Mouse (Mus musculus) adrenal gland, postnatal 4 days (tissue): Measurements from ENCODE around the gene Zfp280c. TPM values are rescaled to one million over a fixed set of nuclear protein-coding genes. Genes with fewer than 3 reads are reported as not detected.
A peak's percentile ranks its signal among the peaks of the same experiment; 100 is the strongest.

Experiments
- DNase-seq, 2 experiments: peaks; one replicate each; pipeline ENCODE4 v3.0.0; 2021 to 2022; ENCODE audit warnings: low spot score in 2 of 2, mixed read lengths in 2 of 2
- long read RNA-seq, 2 experiments: library from polyadenylated mRNA; stranded (forward); transcript quantifications; one replicate each; pipeline ENCODE4 v2.0.0; 2021
- total RNA-seq, 2 experiments: library from RNA; stranded (reverse); gene quantifications; 2 replicates each; pipeline ENCODE4 v1.2.3; 2021

Zfp280c gene
- total RNA-seq = 10 to 100 TPM; 26.3 to 27.1 TPM
- long read RNA-seq, experiment 1, partial matches to known transcripts = 1 of 1 reads
- long read RNA-seq, experiment 1, other reads (novel, unspliced or antisense) = 0 of 1 reads
- long read RNA-seq, experiment 2, partial matches to known transcripts = 0 of 7 reads
- long read RNA-seq, experiment 2, other reads (novel, unspliced or antisense) = 7 of 7 reads

DNA sequence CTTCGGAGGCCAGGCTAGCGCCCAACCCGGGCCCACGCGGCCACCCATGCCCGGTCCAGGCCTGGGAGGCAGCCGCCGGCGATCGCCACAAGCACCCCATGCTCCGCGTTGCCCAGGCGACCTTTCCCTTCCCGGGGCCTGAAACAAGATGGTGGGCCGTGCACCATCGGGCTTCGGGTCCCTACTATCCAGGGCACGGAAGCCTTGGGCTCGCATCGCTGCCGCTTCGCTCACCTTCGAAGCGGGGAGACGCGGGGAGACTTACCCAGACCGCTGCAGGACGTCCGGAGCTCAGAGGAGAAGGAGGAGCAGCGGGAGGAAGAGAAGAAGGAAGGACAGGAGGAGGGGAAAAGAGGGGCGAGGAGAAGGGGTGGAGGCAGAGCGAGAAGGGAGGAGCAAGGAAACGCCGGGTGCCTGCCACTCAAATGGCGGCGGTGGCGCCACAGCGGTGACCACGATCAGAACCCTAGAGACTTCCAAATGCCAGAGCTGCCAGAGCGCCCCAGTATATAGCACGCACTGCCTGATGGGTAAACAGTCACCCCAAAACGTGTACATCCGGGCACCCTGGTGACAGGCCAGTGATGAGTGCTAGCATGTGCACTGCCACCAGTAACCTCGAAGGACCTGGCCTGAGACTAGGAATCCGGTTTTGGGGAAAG, at the start of gene Zfp280c:
Gene Zfp280c, minus strand, starts transcription at position 406 of the 662 bp plus-strand sequence.
- peak; percentile 33 to 39 for DNase-seq

DNA sequence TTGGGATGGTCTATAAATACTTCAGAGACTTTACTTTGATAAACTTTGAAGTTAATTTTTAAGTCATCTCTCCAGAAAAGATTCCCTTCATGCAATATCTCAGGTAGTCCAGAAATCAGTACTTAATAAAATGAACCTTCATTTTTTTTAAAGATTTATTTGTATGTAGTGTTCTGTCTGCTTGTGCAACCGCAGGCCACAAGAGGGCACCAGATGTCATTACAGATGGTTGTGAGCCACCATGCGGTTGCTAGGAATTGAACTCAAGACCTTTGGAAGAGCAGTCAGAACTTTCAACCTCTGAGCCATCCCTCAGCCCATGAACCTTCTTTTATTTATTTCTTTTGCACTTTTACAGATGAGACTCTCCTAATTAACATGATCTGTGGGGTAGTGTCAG, 42.7 kb upstream of the Zfp280c start:
- no peak for DNase-seq

DNA sequence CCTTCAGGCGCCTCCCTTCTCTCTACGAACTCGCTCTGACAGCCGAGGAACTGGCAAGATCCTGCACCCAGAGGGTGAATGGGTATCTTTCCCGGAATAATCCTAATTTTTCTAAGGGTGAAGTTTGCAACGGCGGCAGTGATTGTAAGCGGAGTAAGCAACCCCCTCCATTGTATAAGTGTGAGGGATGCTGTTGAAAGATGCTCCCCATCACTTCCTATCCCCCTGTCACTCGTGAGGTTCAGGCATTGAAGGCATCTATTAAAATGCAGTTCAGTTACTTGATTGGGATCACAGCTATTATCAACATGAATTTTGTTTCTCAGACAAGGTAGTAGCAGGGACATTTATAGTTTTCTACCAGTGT, 29.7 kb upstream of the Zfp280c start:
- no peak for DNase-seq

DNA sequence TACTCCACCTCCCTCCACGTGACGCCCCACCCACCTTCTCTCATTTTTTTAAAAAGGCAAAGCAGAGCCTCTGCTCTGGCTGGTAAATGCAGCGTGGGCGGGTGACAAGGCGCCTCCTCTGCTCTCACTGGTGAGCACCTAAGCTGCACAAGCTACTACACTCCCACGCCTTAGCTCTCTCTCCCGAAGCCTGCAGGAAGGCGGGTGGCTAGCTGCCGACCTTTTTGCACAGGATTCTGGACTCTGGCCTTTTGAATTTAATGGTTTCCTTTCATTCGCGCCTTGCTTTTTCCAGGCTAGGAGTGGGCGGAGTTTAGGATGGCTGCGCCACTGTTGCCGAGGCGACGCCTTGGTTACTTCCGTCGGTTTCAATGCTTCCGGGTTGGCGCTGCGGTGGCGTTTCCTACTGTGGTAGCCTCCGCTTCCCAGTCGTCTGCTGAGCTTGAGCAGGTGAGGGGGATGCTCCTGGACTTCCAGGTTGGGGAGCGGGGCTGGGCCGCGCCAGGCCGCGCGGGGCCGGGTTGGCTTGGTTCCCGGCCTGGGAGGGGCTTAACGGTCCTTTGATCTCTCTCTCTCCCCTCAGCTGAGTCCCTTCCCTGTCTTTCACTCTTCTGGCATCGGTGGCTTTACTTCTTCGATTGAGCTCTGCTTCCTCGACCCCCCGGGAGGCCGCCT, 29.2 kb upstream of the Zfp280c start, which contains the start of gene Slc25a14:
Gene Slc25a14, plus strand, starts transcription at position 35 of the 675 bp plus-strand sequence.
- peak; percentile 34 to 35 for DNase-seq

DNA sequence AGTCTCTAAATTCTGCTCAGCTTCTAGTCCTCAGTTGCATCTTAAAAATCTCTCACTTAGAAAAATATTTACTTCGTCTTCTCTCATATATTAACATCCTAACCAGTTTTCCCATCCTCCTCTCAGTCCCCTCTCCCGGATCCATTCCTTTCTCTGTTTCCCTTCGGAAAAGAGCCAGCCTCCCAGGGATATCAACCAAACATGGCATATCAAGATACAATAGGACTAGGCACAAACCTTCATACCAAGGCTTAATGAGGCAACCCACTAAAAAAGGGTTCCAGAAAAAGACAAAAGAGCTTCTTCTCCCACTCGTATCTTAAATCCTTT, 28.7 kb upstream of the Zfp280c start:
- DNase-seq = no peak

DNA sequence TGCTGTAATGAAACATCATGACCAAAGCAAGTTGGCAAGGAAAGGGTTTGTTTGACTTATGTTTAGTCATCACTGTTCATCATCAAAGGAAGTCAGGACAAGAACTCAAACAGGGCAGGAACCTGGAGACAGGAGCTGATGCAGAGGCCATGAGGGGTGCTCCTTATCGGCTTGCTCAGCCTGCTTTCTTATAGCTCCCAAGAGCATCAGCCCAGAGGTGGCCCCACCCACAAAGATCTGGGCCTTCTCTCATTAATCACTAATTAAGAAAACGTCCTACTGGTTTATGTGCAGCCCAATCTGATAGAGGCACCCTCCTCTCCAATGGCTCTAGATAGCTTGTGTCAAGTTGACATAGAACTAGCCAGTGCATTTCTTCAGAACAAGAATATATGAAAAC, 10.6 kb upstream of the Zfp280c start:
- DNase-seq = no peak

DNA sequence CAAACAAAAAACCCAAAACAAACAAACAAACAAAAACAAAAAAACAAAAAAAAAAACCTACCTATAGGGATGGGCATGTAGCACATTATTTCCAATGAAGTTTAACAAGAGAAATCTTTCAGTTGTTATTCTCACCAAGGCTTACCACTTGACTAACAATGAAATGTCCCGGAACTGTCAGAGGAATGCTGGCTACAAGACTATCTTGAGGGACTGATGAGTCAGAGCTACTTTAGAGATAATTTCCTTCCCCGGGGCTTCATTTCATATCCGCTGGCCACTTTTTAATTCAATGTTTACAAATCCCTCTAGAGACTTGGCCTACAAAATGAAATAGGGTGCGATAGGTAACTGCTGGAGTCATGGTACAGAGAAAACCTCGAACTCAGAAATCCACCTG, 2.6 kb upstream of the Zfp280c start:
- no peak for DNase-seq

DNA sequence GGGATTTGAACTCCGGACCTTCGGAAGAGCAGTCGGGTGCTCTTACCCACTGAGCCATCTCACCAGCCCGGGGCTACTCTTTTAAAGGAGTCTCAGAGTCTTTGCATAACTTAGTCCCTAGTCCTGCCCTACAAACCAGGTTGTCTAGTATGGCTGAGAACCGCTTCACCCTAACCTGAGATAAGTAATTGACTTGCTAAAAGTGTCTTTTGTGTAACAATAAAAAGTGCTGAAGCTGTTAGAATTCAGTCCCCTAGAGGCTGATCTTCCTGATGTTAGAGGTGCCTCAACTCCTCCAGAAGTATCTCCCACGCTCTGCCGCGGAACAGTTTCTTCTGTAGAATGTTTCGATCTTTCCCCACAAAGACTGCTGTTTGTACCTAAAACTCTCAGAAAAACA, 1.7 kb upstream of the Zfp280c start:
- DNase-seq = no peak

DNA sequence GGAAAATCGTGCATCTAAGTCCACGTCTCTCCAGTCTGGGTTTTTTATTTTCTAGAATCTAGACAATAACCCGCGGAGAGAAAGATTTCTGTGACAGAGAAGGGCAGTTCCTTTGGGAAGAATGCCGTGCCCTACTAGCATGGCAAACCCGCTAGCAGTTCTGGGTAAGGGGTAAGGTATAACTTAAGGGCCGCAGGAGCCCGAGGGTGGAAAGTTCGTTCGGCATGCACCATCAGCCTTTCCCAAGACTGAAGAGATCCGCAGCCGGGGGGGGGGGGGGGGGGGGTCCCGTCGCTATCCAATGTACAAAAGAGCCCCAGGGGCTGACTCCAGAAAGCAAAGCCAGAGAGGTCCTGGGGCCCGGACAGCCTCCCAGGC, 594 bp downstream of the Zfp280c start:
- DNase-seq = no peak

DNA sequence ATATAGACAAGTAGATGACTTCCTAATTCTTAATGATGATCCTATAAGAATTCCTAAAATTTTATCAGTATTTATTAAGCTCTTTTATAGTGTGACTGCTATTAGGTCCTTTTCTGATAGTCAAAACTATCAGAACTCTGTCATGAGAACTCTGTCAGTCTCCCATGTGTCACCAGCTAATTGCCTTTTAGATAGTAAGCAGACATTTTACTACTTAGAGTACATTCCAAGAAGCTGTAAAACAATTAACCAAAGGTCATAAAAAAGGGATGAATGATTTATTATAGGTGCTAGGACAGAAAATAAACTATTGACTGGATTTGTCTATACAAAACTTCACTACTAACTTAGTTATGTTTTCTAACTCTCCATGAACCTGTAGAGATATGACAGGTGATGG, 11.0 kb downstream of the Zfp280c start:
- DNase-seq = no peak

DNA sequence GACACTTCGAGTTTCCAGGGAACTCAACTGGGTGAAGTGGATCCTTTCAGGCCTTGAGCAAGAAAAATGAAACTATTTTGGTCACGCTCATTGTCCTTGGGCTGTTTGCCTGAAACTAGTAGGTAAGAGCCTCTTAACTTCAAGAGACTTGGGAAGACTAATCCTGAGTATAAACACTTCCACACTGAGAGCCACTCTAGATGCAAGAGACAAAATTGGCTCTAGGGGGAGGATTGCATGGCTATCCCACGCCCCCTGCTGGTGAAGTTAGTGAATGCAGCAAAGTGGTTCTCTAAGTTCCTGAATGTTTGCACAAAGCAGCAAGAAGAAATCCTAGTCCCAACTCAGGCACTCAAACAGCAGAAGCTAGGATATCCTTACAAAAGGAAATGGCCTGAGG, 62.1 kb downstream of the Zfp280c start:
- DNase-seq = peak; percentile 33 to 45

DNA sequence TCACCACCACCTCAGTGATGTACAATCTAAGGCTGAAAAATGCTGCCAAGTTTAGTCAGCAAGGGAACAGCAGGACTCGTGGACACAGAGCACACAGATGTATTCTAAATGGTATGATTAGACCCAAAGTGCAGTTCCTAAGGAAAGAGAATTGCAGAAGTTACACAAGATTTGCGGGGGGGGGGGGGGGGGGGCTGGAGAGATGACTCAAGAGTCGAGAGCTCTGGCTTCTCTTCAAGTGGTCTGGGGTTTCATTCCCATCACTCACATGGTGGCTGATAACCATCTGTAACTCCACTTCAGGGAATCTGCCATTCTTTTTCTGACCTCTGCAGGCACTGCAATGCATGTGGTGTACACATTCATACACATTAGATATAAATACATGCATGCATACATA, 67.9 kb downstream of the Zfp280c start:
- DNase-seq = no peak

DNA sequence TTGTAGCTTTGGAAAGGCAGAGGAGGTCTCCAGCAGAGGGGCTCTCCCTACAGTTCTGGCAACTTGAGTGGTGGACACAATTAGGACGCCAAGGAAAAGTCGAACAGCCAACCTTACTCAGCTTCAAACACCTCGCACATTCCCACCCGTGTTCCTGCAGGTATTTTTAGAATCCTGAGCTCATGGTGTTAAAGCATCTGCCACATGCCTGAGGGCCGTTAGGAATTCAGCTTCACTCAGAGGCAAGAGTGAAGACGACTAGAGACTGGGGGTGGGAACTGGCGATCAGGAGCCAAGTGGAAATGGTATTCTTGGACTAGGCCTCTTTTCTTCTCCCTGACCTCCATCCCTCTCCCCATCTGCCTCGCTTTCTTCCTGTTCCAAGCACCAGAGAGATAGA, 68.4 kb downstream of the Zfp280c start:
- no peak for DNase-seq

DNA sequence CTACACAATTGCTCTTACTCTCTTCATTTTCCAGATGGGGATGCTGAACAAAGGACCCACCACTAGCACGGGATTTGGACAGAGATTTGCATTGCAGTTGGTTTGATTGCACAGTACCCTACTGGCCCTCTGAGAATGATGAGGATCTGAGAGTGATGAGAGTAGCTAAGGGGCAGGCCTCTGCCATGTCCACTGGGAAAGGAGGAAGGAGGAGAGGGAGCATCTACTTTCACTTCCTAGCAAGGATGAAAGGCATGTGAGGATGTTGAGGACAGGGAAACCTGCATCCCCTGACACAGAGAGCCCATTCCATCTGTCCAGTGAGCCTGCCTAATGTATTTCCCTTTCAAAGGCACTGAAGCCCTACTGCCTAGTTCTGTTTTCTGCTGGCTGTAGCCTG, 69.0 kb downstream of the Zfp280c start:
- no peak for DNase-seq

DNA sequence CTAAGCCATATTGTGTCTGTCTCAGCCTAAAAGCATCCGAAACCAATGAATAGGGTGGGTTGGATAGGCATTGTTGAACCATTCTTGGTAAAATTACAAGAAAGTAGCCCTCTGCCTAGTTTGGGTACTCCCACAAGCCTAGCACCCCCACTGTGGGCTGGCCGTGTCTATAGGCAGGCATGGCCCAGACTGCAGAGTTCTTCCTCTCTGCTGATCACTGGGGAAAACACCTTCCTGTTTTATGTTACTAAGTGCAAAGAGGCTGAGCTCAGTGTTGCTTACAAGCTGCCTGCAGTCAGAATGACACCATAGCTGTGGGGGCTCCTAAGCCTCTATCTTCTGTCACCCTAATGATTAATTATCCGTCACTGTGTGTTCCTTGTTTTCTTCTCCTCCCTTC, 70.8 kb downstream of the Zfp280c start:
- DNase-seq = no peak

DNA sequence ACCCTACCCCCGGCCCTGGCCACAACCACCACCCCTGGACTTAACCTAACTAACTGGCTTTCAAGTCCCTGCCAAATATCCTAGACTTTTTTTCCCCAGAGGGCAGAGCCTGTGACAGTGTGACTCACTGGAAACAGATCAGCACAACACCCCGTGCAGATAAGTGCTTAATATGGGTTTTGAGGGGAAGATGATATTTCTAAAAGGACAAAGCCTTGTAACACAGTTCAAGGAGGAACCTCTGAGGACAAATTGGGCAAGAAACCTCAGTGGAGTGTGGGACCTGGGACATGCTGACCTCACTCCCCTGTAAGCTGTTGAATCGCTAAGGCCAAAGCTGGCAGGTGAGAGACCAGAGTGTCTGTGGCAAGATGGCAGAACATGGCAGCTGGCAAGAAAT, 72.7 kb downstream of the Zfp280c start:
- no peak for DNase-seq

DNA sequence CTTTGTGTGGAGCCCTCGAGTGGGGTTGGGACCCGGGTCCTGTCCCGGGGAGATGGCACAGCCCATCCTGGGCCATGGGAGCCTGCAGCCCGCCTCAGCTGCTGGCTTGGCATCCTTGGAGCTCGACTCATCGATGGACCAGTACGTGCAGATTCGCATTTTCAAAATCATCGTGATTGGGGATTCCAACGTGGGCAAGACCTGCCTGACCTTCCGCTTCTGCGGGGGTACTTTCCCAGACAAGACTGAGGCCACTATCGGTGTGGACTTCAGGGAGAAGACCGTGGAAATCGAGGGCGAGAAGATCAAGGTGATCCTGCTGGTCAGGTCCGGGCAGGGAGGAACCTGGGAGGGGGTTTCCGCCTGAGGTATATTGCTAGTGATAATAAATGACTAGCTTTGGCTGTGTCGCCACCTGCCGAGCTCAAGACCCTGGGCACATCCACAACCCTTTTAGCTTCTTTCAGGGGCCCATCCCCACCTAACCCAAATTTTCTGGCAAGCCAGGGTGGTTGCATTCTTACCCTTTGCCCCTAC, 74.7 kb downstream of the Zfp280c start:
- DNase-seq = no peak

DNA sequence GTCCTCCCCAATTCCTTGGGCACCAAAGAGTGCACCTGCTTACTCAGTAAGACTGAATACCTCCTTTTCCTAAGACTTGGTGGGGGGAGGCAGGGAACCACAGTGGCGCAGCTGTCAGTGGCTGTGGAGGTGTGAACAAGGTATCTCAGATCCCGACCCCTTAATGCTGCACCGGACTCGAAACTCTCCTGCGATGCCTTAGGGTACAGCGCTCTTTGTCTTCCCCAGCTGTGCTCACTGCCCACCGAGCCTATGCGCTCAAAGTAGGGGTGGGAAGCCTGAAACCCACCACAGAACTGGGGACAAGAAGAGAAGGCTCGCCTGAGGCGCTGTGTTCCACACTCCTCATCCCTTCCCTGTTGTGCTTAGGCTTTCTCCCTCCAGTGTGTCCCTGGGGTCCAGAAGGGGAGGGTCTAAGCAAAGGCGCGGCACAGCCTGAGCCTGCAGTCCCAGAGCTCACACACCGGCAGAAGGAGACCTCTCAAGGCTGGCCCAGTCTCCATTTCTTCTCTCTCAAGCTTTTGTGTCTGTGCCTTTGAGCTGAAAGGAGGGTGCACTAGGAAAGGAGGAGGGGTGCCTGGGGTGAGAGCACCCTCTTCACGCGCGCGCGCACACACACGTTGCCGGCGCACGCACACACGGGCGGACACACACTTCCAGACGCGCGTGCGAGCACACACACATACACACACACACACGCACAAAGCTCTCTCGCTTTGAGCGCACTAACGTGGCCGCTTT, 75.3 kb downstream of the Zfp280c start, which contains the start of gene Rab33a:
Gene Rab33a, plus strand, starts transcription at position 478 of the 741 bp plus-strand sequence.
- no peak for DNase-seq

DNA sequence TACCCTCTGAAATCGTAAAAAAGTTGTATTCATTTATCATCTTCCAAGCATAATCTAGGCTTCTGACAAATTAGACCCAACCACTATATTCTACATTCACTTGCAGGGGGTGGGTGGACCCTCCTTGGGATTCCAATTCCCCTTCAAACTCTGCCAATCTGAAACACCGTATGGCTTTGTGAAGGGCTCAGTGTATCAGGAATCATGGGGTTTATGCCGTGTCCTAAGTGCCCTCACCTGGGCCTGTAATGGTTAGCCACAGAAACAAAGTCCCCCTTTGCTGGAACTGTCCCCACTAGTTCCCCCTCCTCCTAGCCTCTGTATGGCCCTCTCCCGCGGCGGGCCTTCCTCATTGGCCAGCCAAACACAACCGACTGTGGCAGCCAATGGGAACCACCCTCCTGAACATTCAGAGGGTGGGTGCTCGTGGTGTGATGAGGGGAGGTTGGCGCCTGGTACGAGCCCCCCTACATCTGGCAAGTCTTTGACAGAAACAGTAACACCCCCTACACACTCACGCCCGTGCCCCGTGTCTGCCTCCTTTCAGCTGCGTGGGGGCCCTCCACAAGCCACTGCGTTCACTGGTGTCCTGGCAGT, 76.0 kb downstream of the Zfp280c start:
- no peak for DNase-seq

DNA sequence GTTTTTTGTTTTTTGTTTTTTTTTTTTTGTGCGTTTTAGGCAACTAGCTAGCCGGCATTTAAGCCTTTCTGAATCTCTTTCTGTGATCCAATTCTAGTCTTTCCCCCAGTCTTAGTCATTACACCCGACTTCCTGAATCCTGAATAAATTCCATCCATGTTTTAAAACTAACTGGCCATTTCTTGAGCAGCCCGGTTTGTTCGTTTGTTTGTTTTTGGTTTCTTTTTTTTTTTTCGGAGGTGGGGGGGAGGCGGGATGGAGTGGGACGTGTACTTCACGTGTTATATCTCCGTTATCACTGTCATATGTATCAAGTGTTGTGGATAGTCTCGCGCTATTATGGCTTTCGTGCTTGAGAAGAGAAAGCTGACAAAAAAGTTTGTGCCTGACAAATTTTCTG, 80.5 kb downstream of the Zfp280c start:
- DNase-seq = no peak

DNA sequence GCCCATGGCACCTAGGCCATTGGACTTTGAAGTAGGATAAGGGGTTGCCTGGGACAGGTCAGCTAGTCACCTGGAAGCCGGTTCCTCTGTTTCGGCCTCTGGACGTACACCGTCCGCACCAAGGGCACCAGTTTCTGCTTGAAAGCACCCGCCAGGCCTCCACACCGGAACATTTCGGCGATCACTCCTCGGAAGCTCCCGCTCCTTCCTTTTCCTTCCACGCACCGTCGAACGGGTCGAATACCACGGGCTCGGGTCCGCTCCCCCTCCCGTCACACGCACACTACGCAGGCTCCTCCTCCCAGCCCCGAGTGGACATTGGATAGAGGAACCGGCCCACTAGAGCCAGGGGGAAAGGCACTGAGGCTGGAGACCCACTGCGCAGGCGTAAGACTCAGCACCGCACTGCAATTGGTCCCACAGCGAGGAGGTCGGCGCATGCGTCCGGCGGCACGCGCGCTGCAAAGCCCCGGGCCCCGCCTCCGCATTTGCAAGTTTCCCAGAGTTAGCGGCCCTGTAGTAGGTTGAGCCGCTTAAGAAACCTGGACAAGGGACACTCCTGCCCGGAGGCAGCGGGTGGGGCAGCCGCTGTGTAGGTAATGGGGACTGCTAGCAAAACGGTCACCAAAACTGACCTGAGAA, 81.0 kb downstream of the Zfp280c start, which contains the start of gene Aifm1:
Gene Aifm1, minus strand, starts transcription at position 398 of the 642 bp plus-strand sequence.
- peak; percentile 63 to 77 for DNase-seq
